Mouse (Mus musculus): Measurements from ENCODE around the gene Fancd2.
A peak's percentile ranks its signal among the peaks of the same experiment; 100 is the strongest.

Gene Fancd2

GRCm38 (mm10) chr6:113523420-113523819 lies 8.1 kb upstream of the Fancd2 start:
- no peak for DNase-seq

- DNase-seq, result no peak
Observed at GRCm38 (mm10) chr6:113531840-113532404, 440 bp downstream of the Fancd2 start.

DNA sequence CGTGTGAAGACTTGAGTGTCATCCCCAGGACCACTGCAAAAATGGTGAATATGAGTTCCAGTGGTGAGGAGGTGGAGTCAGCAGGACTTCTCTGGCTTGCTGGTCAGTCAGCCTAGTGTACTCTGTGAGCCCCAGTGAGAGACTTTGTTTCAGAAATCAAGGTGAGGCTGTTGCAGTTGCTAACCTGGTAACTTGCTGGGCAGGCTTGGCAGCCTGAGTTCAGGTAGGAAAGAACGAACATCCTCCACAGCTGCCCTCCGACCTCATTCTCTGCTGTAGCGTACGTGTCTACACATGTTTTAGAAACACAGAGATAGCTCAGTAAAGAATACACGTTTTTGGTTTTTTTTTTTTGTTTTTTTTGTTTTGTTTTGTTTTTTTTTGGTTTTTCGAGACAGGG lies 3.4 kb downstream of the Fancd2 start:
- DNase-seq, result no peak

DNA sequence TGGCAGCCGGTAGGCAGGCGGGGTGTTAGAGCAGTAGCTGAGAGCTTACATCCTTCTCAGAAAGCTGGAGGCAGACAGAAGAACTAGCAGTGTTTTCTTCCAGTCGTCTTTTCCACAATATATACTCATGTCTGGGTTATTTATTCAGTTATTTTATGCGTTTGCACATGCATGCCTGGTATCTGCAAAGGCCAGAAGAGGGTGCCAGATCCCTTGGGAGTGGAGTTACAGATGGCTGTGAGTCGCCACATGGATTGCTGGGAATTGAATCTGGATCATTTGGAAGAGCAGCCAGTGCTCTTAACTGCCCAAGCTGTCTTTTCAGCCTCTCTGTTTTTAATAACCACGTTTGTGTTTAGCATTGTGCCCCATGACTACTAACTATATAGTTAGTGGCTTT lies 10.1 kb downstream of the Fancd2 start:
- no peak for DNase-seq

DNA sequence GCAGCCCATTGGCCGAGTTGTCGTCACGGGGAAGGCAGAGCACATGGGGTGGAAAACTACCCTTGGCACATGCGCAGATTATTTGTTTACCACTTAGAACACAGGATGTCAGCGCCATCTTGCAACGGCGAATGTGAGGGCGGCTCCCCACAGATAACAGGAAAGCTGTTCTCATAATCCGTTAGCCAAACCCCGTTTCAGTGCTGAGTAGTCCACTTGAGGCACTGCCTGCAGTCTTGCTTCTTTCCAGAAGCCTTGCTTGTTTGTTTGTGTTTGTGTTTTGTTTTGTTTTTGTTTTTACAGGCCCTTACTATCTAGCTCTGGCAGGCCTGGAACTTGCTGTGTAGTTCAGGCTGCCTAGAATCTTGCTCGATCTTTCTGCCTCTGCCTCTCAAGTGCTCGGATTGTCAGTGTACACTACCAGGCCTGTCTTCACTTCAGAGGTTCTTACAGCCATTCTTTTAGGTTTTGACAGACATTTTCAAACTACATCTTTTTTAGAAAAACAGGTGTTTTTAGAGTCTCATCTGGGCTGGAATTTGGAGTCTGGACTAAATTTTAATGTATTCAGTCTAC lies 12.5 kb downstream of the Fancd2 start:
- DNase-seq, result no peak

DNA sequence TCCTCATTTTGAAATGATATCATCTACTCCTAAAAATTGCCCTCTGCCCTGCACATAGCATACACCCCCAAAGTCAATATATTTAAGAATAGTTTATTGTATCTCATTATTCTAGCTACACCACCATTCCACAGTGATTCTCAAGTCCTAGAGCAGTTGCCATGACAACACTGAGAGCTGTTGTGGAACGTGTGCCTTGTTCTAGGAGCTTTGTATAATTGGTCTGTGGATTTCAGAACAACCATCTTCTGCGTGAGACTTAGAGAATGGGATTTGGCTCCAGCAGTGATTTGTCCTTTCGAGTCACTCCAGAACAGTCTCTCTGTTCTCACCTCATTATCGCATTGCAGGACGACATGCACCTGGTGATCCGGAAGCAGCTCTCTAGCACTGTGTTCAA lies 28.3 kb downstream of the Fancd2 start:
- no peak for DNase-seq

DNA sequence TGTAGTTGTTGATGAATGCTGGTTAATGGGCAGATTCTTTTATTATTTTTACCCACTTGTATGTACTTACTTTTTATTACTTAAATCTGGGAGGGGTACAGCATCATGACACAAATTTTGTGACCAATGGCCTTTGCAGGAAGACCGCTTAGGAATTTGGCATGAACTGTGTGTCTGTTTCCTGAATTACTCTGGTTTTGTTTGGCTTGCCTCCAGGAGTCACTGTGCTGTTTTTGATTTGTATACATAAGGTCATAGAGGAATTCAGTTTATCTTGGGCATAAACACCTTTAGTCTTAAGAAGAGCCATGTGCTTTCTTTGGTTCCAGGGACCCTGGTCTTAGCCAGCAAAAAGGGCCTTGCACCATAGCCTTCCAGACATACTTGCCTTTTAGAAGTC lies 33.1 kb downstream of the Fancd2 start:
- DNase-seq, result no peak

DNA sequence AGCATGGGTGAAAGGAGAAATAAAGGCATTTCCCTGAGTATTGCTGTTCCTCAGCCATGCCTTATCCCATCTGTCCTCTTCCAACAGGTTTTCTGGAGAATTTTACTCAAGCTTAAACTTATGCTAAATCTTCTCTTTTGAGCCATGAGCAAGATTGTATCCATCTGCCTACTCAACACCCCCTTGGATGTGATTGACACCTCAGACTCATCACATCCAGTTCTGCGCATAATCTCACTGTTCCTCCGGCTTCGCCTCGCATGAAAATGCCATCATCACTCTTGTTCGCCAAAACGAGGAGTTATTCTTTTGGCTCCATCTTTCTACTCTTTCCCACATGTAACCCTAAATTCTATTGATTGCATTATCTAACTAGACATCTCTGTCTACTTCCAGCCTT lies 44.6 kb downstream of the Fancd2 start:
- DNase-seq, result no peak

DNA sequence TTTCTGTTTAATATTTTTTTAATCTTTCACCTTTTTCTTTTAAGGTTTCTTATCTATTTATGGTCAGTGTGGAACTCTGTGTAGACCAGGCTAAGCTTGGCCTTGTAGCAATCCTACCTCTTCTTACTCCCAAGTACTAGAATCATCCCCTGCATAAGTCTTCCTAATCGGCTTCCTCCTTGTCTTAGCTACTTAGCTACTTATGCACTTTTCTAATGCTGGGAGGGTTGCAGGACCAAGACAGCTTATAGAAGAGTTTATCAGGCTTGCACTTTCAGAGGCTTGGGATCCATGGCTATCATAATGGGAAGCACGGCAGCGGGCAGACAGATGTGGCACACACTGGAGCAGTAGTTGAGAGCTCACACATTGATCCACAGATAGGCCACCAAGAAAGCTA lies 47.8 kb downstream of the Fancd2 start:
- no peak for DNase-seq

DNA sequence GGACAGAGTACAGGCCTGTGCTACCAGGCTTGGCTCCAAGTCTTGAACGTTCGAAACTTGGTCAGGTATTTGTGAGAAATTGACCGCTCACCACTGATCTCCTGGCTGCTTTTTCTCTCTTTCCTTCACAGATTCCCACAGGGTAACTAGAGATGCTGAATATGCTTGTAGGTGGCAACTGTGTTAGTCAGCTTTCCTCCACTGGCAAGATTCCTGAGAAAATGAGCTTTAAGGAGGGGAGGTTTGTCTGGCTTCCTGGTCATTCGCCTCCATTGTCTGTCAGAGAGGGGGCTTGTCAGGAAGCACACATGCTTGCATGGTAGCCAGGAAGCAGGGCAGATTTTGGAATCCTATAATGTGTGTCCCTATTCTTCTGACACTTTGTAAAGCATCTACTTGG lies 51.5 kb downstream of the Fancd2 start:
- no peak for DNase-seq

DNA sequence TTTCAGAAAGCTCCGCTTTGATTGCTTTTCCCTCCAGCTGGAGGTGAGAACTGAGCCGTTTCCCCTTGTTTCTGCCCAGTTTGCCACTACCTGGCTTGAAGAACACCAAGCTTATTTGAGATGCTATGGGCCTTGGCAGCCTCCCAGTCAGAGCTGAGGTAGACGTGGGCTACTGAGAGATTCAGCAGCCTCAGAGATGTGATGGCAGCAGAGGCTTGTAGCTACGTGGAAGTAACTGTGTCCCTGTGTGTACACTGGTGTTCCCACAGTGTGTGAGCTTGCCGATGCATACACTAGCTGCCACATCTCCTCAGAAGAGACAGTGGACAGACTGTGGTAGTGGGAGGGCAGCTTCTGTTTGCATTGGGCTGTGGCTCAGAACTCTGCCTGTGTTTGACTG lies 53.6 kb downstream of the Fancd2 start:
- no peak for DNase-seq

GRCm38 (mm10) chr6:113586466-113587183 lies 55.1 kb downstream of the Fancd2 start:
- no peak for DNase-seq

- DNase-seq, result no peak
Observed at GRCm38 (mm10) chr6:113592637-113593036, 61.2 kb downstream of the Fancd2 start.

GRCm38 (mm10) chr6:113597945-113598344 lies 66.5 kb downstream of the Fancd2 start:
- no peak for DNase-seq

GRCm38 (mm10) chr6:113599833-113600232 lies 68.4 kb downstream of the Fancd2 start:
- no peak for DNase-seq

DNA sequence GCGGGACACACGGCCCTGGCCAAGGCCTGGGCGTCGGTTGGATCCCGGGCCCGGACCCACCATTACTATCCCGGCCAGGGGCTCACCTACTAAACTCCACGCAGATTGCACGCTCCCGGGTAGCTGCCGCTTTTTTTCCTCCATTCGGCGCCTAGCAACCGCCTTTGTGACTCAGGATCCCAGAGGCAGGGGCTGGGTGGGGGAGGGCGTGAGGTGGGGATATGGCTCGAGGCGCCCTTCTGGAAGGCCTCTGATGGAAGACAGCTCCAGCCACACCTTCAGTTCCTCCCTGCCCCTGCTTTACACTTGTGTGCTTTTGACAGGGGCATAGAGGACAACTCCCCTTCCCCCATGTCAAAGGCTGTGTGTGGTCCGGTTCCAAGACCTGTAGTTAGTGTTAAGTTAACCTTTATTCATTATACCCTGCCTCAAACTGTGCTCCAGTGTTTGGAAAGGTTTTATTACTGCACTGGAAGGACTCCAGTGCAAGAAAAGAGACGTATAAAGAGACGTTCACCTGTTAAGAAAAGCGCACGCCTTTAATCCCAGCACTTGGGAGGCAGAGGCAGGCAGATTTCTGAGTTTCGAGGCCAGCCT lies 69.2 kb downstream of the Fancd2 start, which contains the start of gene Fancd2os:
TSS of gene Fancd2os (minus strand) at position 173 of the 597 bp plus-strand sequence.
- no peak for DNase-seq

DNA sequence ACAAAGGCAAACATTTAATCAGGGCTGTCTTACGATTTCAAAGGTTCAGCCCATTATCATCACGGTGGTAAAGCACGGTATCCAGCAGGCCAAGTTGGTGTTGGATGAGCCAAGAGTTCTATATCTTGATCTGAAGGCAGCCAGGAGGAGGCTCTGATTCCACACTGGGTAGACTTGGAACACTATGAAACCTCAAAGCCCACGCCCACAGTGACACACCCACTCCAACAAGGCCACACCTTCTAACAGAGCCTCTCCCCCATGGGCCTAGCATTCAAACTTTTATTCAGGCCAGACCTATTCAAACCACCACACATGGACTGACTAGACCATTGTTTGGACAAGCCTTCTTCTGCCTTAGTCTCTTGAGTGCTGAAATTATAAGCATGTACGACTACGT lies 71.3 kb downstream of the Fancd2 start:
- DNase-seq, result no peak

- peak; percentile 25 for DNase-seq
Observed at GRCm38 (mm10) chr6:113603993-113604392, 72.5 kb downstream of the Fancd2 start.

DNA sequence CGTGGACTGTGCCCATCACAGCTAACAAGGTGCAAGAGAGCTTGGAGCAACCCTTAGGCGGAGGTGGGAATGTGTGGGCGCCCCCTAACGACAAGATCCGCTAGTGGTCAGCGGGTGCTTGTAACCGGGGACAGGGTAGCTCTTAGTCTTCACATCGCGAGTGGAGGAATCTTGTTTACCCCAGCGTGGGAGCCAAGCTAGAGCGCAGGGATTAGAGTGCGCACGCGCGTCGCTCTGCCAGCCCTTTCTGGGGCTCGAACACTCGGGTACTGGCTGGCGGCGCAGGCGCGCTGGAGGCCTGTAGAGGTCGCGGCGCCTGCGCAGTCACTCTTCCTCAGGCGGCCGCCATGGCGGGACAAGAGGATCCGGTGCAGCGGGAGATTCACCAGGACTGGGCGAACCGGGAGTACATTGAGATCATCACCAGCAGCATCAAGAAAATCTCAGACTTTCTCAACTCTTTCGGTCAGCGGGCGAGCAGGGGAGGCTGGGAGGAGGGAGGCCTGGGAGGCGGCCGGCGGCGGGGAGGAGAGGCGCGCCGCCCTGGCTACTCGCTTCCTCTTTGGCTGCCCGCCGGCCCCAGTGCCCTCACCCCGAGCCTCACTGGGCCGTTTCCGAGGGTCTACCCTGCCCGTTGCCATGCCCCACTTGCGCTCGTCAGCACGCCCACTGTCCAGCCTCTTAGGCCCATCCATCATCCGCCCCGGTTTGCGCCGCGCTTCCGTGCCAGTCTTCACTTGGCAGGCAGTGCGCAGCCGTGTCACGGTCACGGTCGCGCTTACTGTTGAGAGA lies 73.1 kb downstream of the Fancd2 start, which contains the start of gene Brk1:
TSS of gene Brk1 (plus strand) at position 341 of the 792 bp plus-strand sequence.
- peak; percentile 93 for DNase-seq

GRCm38 (mm10) chr6:113605224-113605545 lies 73.7 kb downstream of the Fancd2 start:
- no peak for DNase-seq

DNA sequence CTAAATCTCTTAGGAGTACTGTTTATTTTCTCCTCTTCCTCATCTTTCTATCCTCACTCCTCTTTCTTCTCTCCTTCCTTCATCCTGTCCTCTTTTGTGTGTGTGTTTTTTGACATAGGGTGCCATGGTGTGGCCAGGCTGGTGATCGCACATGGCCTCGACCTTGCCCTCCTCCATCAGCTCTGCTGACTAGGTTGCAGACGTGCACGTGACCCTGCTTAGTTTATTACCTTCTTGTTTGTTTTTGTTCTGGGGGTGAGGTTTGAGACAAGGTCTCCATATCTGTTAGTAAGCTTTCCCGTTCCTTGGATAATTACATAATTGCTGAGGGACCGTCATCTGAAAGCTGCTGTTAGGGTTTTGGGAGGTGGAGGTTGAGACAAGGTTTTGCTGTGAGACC lies 77.4 kb downstream of the Fancd2 start:
- DNase-seq, result no peak

DNA sequence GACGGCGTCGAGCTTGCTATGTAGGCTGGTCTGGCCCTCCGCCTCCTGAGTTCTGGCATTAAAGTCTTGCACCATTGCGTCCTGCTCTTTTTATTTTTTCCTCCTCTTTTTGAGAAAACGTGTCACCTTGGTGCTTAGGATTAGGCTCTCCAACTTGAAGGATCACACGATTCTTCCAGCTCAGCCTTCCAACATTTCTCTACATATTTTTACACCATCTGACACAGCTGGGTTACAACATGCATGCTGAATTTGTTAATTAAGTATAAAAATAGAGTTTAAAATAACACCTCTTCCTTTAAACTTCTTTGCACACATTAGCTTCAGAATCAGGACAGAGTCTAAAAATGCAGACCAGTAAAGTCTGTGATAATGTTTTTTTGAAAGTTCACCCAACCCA lies 77.8 kb downstream of the Fancd2 start:
- no peak for DNase-seq

DNA sequence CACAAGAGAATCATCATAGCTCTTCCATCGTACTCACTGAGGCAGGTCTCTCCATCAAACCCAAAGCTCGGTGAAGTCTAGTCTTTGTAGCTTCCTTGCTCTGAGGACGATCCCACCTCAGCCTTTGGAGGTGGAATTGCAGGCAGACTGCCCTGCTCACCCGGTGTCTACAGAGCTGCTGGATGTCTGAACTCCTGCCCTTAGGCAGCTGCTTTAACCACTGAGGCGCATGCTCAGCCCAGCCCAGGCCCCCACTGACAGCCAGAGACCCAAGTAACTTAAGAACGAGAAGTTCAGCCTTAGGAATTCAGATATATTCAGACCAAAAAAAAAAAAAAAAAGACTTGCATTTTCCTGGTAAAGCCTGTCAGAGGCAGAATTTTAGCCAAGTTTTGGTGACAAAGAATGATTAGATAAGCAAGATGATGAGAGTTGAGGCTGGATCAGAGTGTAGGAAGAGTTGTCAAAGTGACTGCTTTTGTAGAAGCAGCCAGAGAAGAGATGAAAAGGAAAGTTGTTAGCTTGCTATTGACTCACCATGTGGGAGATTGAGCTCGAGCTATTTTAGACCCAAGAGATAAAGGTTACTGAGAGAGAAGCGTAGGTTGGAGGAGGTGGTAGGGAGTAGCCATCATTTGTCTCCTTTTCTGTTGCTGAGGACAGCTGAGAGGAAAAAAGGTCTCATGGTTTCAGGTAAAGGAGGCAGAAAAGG lies 80.9 kb downstream of the Fancd2 start:
- no peak for DNase-seq

Measured in cerebellum, adult 11-12 months (tissue).